Mouse (Mus musculus): ENCODE measurements around the gene Fuca2.
"Not testable (repeated sequence)": the region's sequence is repeated elsewhere in the genome, so short reads cannot be mapped to it uniquely, and the experiment has no call there.

Fuca2 gene

DNA sequence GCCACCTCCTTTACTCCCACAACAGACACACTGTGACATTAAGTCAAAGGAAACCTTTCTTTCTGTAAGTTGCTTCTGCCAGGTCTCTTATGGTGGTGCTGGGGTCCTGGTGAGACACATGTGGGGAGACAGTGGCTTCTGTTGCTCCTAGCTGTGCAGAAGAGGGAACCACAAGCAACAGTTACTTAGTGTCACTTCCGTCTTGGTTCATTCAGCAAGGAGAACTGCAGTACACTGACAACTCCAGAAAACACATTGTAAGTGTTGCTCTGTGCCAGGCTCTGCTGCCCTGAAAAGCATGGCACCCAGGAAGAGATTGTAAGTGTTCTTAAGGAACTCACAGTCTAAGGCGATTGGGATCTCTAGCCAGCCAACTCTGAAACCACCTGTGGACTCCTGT is at the start of gene Fuca2:
Gene Fuca2, plus strand, starts transcription at position 210 of the 400 bp plus-strand sequence.
- DNase-seq (ENCODE audit: low read depth, low spot score), result no peak

DNA sequence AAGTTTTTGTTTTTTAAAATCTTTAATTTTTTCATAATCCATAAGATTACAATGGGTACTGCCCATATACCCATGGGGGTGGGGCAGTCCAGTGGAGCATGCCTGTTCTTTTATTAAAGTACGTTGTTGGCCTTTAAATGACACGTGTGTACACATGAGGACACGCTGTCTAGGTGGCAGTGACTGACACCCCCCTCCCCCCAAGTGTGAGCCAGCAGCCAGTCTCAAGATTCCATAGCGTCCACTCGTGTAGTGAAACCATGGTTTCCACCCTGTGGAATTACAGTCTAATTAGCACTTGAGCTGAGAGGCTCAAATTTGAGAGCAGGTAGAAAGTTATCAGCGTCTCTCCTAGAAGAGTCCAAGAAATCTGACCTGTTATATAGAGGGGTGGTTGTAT is 47.7 kb upstream of the Fuca2 start:
- DNase-seq (ENCODE audit: low read depth, low spot score), result no peak

DNA sequence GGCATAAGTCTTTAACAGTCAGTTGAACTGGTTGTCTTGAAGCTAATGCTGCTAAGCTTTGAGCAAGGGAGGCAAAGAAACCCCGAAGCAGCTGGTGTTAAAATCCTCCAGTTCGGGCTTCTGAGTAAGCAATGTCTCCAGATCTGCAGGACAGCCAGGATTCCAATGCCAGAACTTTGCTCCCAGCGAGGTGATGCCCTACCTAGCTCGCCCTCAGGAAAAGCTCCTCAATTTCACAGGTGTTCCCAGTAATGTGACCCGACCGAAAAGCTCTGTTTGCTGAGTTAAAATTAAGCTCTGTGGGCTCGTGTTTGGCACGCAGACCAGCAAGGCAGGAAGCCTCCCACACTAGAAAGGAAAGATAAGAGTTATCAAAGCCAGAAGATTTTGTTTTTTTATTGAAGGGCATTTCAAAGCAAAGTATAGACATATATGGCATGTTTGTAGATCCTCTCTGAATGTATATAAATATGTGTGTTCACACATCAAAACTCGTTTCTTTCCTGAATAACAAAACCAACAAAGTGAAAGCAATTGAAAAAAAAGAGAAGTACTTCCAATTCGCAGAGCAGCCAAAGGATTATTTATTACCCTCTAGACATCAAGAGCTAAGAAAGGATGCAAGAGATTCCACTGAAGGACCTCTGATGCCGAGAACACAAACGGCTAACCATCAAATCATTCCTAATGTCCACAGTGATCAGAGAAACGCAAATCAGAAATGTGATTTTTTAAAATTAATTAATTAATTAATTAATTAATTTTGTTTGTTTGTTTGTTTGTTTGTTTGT is 45.9 kb upstream of the Fuca2 start:
- no peak for DNase-seq (ENCODE audit: low read depth, low spot score)

DNA sequence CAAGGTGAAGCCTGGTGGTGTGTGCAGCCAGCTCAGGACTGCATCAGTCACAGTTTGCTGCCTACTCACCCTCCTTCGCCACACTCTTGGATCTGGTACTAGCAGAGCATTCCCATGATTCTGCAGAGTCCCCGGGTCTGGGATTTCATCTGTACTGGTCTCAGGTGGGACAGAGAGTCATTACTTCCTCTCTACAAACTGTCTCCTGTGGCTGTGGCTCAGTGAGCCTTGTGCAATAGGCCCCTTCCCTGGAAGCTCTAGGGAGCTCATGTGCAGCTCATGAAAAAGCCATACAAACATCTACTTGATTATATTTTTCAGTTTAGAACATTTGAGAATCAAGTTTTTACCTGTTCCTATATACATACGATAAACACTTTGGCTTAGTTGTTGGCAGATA is 35.0 kb upstream of the Fuca2 start:
- DNase-seq (ENCODE audit: low read depth, low spot score), result not testable (repeated sequence)

DNA sequence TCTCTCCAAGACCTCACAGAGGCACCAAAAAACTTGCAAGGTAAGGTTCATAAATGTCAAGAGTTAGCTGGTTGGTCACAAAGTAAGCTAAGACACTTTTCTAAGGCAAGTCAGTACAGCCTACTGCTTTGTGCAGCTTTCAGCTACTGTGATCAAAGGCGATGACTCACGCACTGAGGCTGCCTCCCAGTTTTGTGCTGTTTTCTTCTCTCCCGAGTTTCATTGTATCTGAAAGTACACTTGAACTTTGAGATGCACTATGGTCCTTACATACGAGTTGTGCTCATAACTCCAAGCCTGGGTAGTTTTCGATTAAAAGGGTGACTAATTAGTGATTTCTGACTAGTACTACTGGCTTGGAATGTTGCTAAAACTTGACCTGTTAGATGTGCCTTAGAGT is 32.4 kb upstream of the Fuca2 start:
- DNase-seq (ENCODE audit: low read depth, low spot score), result no peak

DNA sequence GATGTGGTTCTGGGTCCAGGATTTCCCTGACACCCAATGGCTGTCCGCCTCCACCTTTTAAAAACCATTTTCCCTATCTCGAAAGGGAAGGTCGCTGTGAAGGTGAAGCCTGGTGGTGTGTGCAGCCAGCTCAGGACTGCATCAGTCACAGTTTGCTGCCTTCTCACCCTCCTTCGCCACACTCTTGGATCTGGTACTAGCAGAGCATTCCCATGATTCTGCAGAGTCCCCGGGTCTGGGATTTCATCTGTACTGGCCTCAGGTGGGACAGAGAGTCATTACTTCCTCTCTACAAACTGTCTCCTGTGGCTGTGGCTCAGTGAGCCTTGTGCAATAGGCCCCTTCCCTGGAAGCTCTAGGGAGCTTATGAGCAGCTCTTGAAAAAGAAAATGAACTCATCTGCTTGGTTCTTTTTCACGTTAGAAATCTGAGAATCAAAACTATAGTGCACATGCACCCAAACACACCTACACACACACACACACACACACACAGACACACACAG is 31.3 kb upstream of the Fuca2 start:
- not testable (repeated sequence) for DNase-seq (ENCODE audit: low read depth, low spot score)

DNA sequence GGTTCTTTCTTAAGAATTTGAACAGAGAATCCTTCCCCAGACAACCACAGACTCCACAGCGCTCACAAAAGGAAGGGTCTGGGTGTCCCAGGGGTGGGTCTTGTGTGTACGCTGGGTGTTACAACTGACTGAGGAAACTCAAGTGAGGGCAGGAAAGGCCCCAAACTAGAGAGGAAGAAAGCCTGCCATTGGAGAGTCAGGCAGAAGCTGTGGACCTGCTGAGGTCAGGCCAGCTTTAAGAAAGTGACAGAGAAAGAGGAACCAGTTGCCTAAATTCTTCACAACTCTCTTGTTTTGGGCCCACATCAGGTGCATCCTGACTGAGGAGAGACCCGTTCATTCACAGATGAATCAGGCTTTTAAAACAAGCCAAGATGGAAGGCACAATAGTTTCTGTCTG is 29.1 kb upstream of the Fuca2 start:
- DNase-seq (ENCODE audit: low read depth, low spot score), result no peak

DNA sequence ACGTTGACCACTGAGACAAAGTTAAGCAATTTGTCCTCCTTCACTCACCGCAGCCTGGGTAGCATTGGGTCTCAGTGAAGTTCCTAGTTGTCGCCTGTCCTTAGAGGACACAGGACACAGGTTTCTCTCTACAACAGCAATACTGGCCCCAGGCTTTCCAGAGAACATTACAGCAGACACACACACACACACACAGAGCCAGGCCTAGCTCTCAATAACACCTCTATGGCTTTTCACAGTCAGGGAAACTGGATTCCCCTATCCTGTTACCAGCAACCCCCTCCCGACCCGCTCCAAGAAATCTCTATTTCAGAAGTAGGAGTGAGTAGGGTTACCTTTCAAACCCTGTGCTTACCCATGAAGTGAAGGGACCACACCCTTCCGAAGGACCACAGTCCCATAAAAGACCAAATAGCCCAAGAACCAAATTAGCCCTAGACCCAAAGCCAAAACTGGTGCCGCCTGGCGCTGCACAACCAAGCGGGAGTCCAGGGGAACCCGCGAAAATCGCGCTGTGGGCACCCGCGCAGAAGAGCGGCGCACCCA is 26.0 kb upstream of the Fuca2 start:
- no peak for DNase-seq (ENCODE audit: low read depth, low spot score)

DNA sequence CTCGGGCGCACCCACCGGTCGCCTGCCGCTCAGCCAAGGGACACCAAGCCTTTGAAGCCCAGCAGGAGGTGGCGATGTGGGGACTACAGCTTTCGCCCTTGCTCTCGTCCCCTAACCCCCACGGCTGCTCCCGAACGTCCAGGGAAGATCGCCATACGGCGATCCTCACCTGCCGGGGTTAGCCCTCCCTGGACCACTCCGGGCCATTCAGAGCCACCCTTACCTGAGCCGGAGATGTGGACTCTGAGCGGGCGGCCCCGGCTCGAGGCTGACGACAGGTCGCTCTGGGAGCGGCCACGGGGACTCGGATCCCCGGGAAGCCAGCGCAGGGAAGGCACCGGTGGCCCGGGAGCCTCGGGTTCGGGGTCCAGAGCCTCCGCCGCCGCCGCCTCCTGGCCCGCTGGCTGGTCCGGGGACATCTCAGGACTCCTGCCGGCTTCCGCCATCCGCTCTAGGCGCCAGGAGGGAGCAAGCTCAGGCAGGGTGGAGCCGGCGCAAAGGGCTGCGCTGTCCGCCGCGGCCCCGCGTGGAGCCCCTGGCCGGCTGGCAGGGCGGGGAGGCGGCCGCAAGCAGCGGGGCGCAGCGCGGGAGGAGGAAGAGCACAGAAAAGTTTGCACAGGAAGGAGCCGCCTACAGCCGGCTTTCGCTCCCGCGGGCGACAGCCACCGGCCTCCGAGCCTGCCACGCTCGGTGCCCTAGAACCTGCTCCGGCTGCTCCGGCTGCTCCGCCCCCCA is 25.3 kb upstream of the Fuca2 start, which contains the start of gene Phactr2:
Gene Phactr2, minus strand, starts transcription at position 580 of the 735 bp plus-strand sequence.
- DNase-seq (ENCODE audit: low read depth, low spot score), result peak; percentile 16

DNA sequence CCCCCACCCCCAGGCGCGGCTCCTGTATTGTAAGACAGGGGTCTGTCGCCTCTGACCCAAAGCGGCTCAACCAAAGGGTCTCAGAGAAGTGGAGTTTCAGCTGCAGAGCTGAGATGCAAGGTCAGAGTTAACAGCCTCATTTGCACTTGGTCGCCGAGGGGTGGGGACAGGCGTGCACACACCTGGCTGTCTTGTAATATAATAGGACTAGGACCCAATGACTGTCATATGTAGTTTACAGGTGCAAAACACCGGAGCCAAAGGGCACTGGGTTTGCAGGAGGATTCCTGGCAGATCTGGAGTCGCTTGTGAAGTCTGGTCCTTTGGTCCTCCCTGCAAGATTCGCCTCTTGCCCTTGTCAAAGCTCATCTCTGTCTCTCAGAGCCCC is 24.8 kb upstream of the Fuca2 start:
- no peak for DNase-seq (ENCODE audit: low read depth, low spot score)

DNA sequence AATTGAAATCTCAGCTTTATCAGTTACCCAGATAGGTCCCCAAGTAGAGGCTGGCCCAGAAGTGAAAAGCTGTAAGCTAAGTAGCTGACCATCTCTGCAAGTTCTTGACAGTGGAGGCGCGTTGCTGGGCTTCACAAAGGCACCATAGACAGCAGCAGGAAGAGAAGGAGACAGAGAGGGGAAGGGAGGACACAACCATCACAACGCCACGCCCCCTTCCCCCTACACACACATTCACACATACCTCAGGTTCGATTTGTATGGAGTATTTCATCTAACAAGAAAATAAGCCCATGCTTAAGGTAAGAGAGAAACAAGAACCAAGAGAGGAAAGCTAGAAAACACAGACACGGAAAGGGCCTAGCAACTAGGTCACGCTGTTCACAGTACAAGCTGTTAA is 24.2 kb upstream of the Fuca2 start:
- no peak for DNase-seq (ENCODE audit: low read depth, low spot score)

DNA sequence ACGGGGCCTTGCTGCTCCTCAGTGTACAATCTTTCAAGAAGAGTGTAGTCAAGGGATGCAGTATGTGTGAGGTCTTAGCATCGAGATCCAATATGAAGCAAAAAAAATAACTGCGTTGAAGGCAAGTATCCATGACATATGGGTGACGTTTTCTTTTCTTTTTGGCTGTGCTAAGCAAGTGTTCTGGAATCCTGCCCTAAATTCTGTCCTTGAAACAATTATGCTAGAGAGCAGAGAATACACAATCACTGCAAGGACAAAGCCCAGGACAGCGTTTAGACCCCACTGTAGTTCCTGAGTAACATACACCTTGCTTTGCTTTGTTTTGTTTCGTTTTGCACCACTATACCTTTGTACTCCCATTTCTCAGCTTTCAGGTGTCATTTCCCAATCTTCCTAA is 20.0 kb upstream of the Fuca2 start:
- DNase-seq (ENCODE audit: low read depth, low spot score), result no peak

DNA sequence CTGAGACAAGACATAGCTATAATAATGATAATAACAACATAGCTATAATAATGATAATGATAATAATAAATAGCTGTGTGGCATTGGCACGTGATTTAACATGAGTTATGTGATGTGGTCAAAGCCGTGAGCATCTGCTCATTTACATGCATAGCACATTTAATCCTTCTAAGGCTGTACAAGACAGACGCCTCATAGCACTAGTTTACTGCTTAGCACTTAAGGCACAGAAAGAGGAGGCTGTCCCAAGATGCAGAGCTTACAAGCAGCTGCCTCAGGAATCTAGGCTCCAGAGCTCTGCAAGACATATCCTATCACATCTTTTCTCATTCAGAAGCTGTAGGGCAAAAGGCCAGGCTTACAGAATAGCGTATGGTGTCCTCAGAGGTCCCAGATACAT is 13.4 kb upstream of the Fuca2 start:
- DNase-seq (ENCODE audit: low read depth, low spot score), result no peak

DNA sequence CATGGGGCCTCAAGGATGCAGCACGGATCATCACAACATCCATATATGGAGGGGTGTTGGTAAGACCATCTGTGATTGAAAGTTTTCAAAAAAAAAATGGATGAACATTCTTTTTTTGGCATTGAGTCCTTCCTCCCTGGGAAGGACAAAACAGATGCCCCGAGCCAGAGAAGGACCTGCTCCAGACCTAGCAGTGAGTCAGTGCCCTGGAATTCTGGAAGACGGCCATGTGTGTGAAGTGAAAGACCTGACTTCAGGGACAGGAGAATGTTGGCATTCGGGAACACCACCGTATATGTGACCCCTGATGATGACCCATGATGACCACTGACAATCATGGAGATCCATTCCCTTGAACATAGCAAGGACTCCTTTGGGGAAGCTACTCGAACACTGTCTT is 9.7 kb upstream of the Fuca2 start:
- DNase-seq (ENCODE audit: low read depth, low spot score), result no peak

DNA sequence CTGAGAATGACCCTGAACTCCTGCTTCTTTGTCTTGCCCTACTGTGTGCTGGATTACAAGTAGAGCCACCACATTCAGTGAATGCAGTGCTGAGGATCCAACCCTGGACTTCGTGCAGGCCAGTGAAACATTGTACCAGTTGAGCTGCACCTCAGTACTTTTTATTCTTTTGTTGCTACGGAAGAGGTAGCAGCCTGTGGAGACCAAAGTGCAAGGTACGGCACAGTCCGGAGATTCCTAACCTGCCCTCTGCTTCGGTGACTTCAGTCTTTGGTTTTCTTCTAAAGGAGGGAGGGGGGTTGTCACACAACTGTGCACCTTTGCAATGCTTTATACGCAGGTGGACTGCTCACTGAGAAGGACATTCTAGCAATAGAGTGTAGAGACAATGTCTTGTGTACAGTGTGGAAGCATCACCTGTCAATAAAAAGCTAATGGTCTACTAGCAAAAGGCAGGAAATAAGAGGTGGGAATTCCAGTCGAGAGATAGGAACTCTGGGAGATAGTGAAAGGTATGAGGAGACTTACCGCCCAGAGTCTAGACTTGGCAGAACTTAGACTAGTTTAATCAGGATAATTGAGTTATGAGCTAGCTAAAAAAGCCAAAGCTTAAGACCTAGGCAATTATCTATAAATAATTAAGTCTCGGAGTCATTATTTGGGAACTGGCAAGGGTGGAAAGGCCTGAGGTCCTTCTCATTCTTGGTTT is 5.2 kb upstream of the Fuca2 start:
- no peak for DNase-seq (ENCODE audit: low read depth, low spot score)

DNA sequence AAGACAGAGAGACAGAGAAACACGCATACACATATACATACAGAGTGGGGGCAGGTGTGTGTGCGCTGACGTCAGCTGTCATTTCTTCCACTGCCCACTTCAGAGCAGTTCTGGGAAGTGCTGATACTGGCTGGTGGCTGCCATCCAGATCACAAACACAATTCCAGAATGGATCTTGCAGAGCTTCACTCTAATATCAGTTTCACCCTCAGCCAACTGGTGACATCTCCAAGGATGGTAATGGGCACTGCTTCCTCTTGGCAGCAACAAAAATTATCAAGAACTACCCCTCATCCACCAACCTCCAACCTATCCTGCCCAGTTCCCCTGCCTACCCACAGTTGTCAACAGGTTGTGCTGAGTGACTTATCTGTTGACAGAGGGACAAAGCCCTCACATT is 3.0 kb upstream of the Fuca2 start:
- no peak for DNase-seq (ENCODE audit: low read depth, low spot score)

DNA sequence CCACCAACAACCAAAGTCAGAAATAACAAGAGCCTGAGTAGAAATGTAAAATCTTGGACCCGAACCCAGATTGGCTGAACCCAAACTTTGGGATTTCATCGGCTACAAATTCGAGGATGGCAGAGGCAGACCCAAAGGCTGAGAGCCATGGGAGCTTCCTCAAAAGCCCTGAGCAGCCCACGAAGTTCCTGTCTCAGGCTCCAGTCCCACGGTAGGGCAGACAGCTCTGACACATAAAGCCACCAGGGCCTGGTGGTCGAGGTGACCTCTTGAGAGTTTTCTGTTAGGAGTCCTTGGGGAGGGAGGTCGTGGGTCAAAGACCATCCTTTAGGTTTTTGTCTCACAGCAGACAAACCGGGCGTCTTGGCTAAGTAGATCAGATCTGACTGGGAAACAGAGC is 1.1 kb downstream of the Fuca2 start:
- DNase-seq (ENCODE audit: low read depth, low spot score), result no peak

DNA sequence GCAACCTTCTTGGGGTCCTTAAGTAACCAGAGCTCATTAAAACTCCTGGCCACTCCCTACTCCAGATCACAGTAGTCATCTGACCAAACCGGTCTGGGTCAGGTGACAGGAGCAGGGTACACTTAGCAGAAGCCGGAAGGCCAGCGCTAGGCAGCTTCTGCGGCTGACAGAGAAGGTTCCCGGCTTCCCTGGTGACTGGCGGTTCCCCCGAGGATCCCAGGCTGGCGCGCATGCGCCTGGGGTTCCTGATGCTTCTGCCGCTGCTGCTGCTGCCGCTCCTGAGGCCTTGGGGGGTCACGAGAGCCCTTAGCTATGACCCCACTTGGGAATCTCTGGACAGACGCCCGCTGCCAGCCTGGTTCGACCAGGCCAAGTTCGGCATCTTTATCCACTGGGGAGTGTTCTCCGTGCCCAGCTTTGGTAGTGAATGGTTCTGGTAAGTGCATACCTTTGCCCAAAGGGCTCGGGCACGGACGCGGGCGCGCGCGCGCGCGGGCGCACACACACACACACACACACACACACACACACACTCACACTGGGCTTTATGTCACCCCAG is 1.7 kb downstream of the Fuca2 start:
- peak; percentile 68 for DNase-seq (ENCODE audit: low read depth, low spot score)

DNA sequence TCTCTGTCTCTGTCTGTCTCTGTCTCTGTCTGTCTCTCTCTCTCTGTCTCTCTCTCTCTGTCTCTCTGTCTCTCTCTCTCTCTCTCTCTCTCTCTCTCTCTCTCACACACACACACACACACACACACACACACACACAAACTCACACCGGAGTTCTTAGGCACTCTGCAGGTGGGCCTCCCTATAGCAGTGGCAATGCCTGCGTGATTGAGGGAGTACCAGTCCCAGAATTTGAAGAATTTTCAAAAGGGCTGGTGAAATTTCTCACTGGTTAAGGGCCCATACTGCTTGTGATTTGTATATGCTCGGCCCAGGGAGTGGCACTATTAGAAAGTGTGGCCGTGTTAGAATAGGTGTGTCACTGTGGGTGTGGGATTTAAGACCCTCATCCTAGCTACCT is 2.2 kb downstream of the Fuca2 start:
- not testable (repeated sequence) for DNase-seq (ENCODE audit: low read depth, low spot score)

DNA sequence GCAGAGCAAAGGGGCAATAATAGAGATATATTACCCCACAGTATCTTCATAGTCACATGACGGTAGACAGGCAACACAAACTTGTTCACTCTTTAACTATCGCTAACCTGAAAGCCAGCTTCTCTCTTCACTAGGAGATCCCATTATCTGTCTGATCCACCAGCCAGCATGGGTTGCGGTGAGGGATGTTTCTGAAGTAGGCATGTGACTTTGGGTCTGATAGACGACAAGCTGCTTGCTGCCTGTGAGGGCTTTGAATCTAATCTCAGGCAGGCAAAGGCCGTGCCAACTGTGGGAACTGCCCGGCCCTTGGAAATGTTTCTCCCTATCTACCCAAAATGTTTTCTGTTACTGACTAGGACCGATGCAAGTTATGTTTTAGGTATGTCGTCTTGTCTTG is 3.0 kb downstream of the Fuca2 start:
- DNase-seq (ENCODE audit: low read depth, low spot score), result no peak

DNA sequence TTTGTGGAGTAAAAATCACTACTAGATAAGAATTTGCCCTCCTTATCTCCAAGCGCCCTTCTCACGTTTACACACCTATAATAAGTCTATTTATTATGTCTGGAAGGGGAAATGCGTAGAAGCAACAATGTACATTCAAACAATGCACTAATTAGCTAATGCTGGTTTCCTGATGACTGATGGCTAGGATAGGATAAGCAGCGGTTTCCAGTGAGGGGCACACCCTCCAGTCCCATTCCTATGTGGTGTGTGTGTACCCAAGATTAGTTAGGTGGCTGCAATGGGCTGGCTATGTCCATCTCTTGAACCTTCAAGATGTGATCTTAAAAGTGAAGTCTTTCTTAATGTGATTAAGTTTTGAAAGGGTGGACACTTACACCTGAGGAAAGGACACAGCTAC is 22.5 kb downstream of the Fuca2 start:
- no peak for DNase-seq (ENCODE audit: low read depth, low spot score)

DNA sequence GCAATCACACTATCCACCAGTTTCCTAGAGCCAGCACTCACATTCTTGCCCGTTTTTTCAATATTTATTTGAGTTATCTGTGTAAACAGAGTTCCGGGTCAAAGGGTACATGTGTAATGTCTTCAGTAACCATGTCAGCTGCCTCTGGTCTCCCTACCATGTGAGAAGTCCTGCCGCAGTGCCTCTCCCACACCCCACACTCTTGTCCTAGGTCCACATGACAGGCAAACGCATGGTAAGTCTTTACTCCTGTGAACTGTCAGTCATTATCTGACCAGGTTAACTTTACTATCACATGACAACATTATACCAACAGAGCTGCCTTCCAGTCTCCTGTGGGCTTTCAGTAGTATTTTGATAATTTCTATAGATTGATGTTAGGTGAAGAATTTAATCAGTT is 28.8 kb downstream of the Fuca2 start:
- no peak for DNase-seq (ENCODE audit: low read depth, low spot score)
